In the genomic region with DNA sequence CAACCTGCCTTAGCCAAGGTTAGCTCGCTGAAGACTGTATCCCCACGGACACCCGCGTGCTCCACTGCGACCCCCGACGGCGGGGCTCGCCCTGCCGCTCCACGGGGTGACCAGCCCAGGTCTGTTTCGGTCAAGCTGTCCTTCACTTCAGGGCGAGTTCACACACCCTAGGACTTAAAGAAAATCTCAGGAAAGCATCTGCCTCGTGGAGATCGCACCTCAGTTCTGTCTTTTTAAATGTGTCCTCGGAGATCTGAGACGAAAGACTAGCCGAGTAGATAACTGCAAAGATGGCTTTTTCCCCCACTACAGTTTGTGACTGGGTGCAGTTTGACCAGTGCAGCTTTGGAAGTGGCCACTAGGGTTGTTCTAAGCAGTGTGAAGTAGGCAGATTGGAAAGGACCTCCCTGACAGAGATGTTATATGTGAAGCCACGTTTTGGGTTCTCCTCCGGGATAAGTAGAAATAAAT, we compare ENCODE assay signal across 8 mouse cellular contexts. TPM values are rescaled to one million over a fixed set of nuclear protein-coding genes. Genes with fewer than 3 reads are reported as not detected.
DNase-seq lines count a peak whose midpoint lies in the region; ATAC-seq and TF ChIP-seq lines count a peak whose summit lies in the region.

No protein-coding gene starts in this region.

- TF ChIP-seq CTCF in midbrain, postnatal 0 days (IDR thresholded peaks at IDR 0.05) = peak; percentile 71

- no peak overlapping the region for H3K27ac ChIP-seq in heart, embryonic 13.5 days (replicated peaks)
- no peak overlapping the region for H3K27ac ChIP-seq in kidney, embryonic 16.5 days (ENCODE audit: low read length)
- peak overlapping the region; percentile 87 for H3K27ac ChIP-seq in midbrain, postnatal 0 days (ENCODE audit: low read depth, low read length)

- no peaks in the 10 kb centered on the region for H3K36me3 ChIP-seq in heart, embryonic 13.5 days
- H3K36me3 ChIP-seq in kidney, embryonic 16.5 days (ENCODE audit: insufficient read depth, low read length) = no peaks in the 10 kb centered on the region
- H3K36me3 ChIP-seq in midbrain, postnatal 0 days (ENCODE audit: insufficient read depth, low read length) = no peaks in the 10 kb centered on the region

- H3K9ac ChIP-seq in heart, embryonic 13.5 days = peak overlapping the region; percentile 87
- peak overlapping the region; percentile 77 for H3K9ac ChIP-seq in kidney, embryonic 16.5 days (replicated peaks; ENCODE audit: low read length)
- peak overlapping the region; percentile 87 for H3K9ac ChIP-seq in midbrain, postnatal 0 days (replicated peaks; ENCODE audit: low read length, poor library complexity, severe bottlenecking)

- DNase-seq in CD4-positive helper T cell, adult 2 months (ENCODE audit: low read depth, low spot score) = peak; percentile 43
- DNase-seq in adrenal gland, postnatal 4 days (ENCODE audit: low spot score in 2 of 2) = peak; percentile 4 to 20
- peak; percentile 24 for DNase-seq in fibroblast of lung, adult 2 months (ENCODE audit: low read depth)
- DNase-seq in liver = peak; percentile 34
- peak; percentile 82 for DNase-seq in midbrain, postnatal 0 days (ENCODE audit: low spot score)
- DNase-seq in spleen, postnatal 10 days (ENCODE audit: low spot score in 2 of 2) = peak; percentile 14 to 50

- H3K4me1 ChIP-seq in heart, embryonic 13.5 days = peaks cover 6% of the 10 kb centered on the region
- peaks cover 5% of the 10 kb centered on the region; the same call in 1 of the 2 replicates for H3K4me1 ChIP-seq in kidney, embryonic 16.5 days (ENCODE audit: insufficient read depth, low read length)
- H3K4me1 ChIP-seq in midbrain, postnatal 0 days (ENCODE audit: insufficient read depth, low read length) = no peaks in the 10 kb centered on the region

- no peak for ATAC-seq in heart, embryonic 13.5 days (ENCODE audit: extremely low read depth, insufficient number of reproducible peaks, low FRiP score, low TSS enrichment)
- ATAC-seq in kidney, embryonic 16.5 days (ENCODE audit: low FRiP score, low TSS enrichment) = peak; percentile 62
- ATAC-seq in midbrain, postnatal 0 days (ENCODE audit: low FRiP score) = peak; percentile 70

- H3K9me3 ChIP-seq in heart, embryonic 13.5 days = no peaks in the 10 kb centered on the region
- no peaks in the 10 kb centered on the region for H3K9me3 ChIP-seq in kidney, embryonic 16.5 days (ENCODE audit: low read length)
- no peaks in the 10 kb centered on the region for H3K9me3 ChIP-seq in midbrain, postnatal 0 days (ENCODE audit: low read length)

- peak overlapping the region; percentile 79 for H3K4me3 ChIP-seq in heart, embryonic 13.5 days
- peak overlapping the region; percentile 82 for H3K4me3 ChIP-seq in kidney, embryonic 16.5 days (ENCODE audit: low read length)
- peak overlapping the region; percentile 70 for H3K4me3 ChIP-seq in midbrain, postnatal 0 days (ENCODE audit: low read depth, low read length)

- WGBS in heart, embryonic 13.5 days = 3% methylated on average over 20 of the region's 20 CpGs
- 2% methylated on average over 20 of the region's 20 CpGs for WGBS in kidney, embryonic 16.5 days
- WGBS in midbrain, postnatal 0 days = 2% methylated on average over 20 of the region's 20 CpGs

- no peaks in the 10 kb centered on the region for H3K27me3 ChIP-seq in heart, embryonic 13.5 days (replicated peaks)
- H3K27me3 ChIP-seq in kidney, embryonic 16.5 days (ENCODE audit: insufficient read depth, low read length) = no peaks in the 10 kb centered on the region
- H3K27me3 ChIP-seq in midbrain, postnatal 0 days (ENCODE audit: insufficient read depth, low read length) = no peaks in the 10 kb centered on the region

- H3K4me2 ChIP-seq in heart, embryonic 13.5 days = peak overlapping the region; percentile 89
- peak overlapping the region; percentile 73 for H3K4me2 ChIP-seq in kidney, embryonic 16.5 days (replicated peaks; ENCODE audit: low read depth, low read length)
- peak overlapping the region; percentile 58 for H3K4me2 ChIP-seq in midbrain, postnatal 0 days (ENCODE audit: low read depth, low read length, poor library complexity, severe bottlenecking)

RNA-seq across cellular contexts. Expression of a gene that starts 0.6 kb away (rescaled TPM):
- 10 to 100 TPM; 10.2 to 13.0 TPM for total RNA-seq in adrenal gland, postnatal 4 days (2021)
- 1.7 and 1.8 TPM in 2 replicates for polyA plus RNA-seq in heart, embryonic 13.5 days (2015; fragmentation: Nextera tagmentation; extraction: Ambion mirVana)
- 2.4 and 2.8 TPM in 2 replicates for polyA plus RNA-seq in kidney, embryonic 16.5 days (2015; fragmentation: Nextera tagmentation; extraction: Ambion mirVana)
- 7.8 and 9.4 TPM in 2 replicates for total RNA-seq in midbrain, postnatal 0 days (2014; rRNA removed)
- 8.2 and 9.0 TPM in 2 replicates for polyA plus RNA-seq in midbrain, postnatal 0 days (2015; fragmentation: Nextera tagmentation; extraction: Ambion mirVana)

RNA-seq across cellular contexts. Expression of a gene that starts 0.7 kb away (rescaled TPM):
- 1 to 10 TPM; 4.2 to 4.4 TPM for total RNA-seq in adrenal gland, postnatal 4 days (2021)
- polyA plus RNA-seq in heart, embryonic 13.5 days (2015; fragmentation: Nextera tagmentation; extraction: Ambion mirVana) = 0.64 and 0.71 TPM in 2 replicates
- polyA plus RNA-seq in kidney, embryonic 16.5 days (2015; fragmentation: Nextera tagmentation; extraction: Ambion mirVana) = 2.9 and 3.9 TPM in 2 replicates
- 8.8 and 14.6 TPM in 2 replicates for total RNA-seq in midbrain, postnatal 0 days (2014; rRNA removed)
- 20.6 and 23.0 TPM in 2 replicates for polyA plus RNA-seq in midbrain, postnatal 0 days (2015; fragmentation: Nextera tagmentation; extraction: Ambion mirVana)

Comparison
In these comparisons a context has a peak if more than half of its experiments do, and no peak if none do; other contexts are left out.
1. DNase-seq: peak in every context shown above with its lines; median percentile 82 in midbrain, postnatal 0 days; 43 in CD4-positive helper T cell, adult 2 months; 34 in liver; 32 in spleen, postnatal 10 days; 24 in fibroblast of lung, adult 2 months; 12 in adrenal gland, postnatal 4 days.